Mouse (Mus musculus): ENCODE results near the gene Fam81a. TPM values are rescaled to one million over a fixed set of nuclear protein-coding genes. Genes with fewer than 3 reads are reported as not detected.

The Fam81a gene
- polyA plus RNA-seq (2015; fragmentation: Nextera tagmentation; extraction: Ambion mirVana) = 2.4 and 3.5 TPM in 2 replicates

DNA sequence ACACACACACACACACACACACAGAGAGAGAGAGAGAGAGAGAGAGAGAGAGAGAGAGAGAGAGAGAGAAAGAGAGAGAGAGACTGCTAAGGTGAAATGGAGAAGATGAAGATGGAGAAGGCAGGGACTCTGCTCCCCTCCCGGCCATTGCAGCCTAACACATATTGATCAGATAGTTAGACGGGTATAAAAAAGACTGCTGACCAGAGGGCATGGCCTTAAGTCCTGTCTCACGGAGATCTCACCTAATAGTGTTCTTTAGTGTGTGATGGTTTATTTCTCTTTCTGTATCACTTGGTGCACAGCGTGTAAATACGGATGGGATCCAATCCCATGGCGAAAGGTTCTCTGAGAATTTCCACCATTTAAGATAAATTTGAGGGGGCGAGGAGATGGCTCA is at the start of gene Fam81a:
TSS of gene Fam81a (minus strand) at position 101 of the 400 bp plus-strand sequence.

Other genes starting within 250 kb of the Fam81a start
- gene Bnip2, start 153.1 kb downstream of the Fam81a start, polyA plus RNA-seq (2015; fragmentation: Nextera tagmentation; extraction: Ambion mirVana) = 68.3 and 85.1 TPM in 2 replicates
- 179 and 182 TPM in 2 replicates for gene Gtf2a2, start 130.0 kb downstream of the Fam81a start, polyA plus RNA-seq (2015; fragmentation: Nextera tagmentation; extraction: Ambion mirVana)
- gene Gcnt3, start 104.5 kb downstream of the Fam81a start, polyA plus RNA-seq (2015; fragmentation: Nextera tagmentation; extraction: Ambion mirVana) = 0.06 and 0.32 TPM in 2 replicates
- 3.4 and 7.4 TPM in 2 replicates for gene Myo1e, start 64.8 kb upstream of the Fam81a start, polyA plus RNA-seq (2015; fragmentation: Nextera tagmentation; extraction: Ambion mirVana)

Data from adrenal gland, postnatal 0 days (tissue).